Mouse (Mus musculus) neural tube, embryonic 12.5 days (tissue): ENCODE measurements at regions not wholly inside any gene's neighbourhood (a gene's known extent, or its start where the extent isn't known, plus 50 kb on each side); places are given as distances from the start of the nearest gene placed in this dataset.
A peak's percentile ranks its signal among the peaks of the same experiment; 100 is the strongest.

ENCODE experiments used
- ATAC-seq: fragments of 200-750 bp; cut with Nextera tagmentation; 2 replicates; pipeline ENCODE4 v1.8.0; 2017; ENCODE audit warnings: low read depth, mild to moderate bottlenecking, moderate TSS enrichment, moderate library complexity; ENCODE audit not compliant: low FRiP score
- H3K27ac ChIP-seq: fragments of 300-500 bp; sonication (generic); 2 replicates; pipeline ENCODE4 v1.5.1; 2016
- H3K27me3 ChIP-seq: fragments of 300-500 bp; sonication (generic); replicated peaks from 2 replicates; pipeline ENCODE4 v1.6.1; 2016; ENCODE audit warnings: mild to moderate bottlenecking
- H3K36me3 ChIP-seq: fragments of 300-500 bp; sonication (generic); 2 replicates; pipeline ENCODE4 v1.6.1; 2016; ENCODE audit warnings: mild to moderate bottlenecking
- H3K4me1 ChIP-seq: fragments of 300-500 bp; sonication (generic); 2 replicates; pipeline ENCODE4 v1.6.1; 2016
- H3K4me2 ChIP-seq: fragments of 300-500 bp; sonication (generic); replicated peaks from 2 replicates; pipeline ENCODE4 v1.6.1; 2016; ENCODE audit warnings: mild to moderate bottlenecking
- H3K4me3 ChIP-seq: fragments of 300-500 bp; sonication (generic); 2 replicates; pipeline ENCODE4 v1.5.1; 2016
- H3K9ac ChIP-seq: fragments of 300-500 bp; sonication (generic); 2 replicates; pipeline ENCODE4 v1.6.1; 2016; ENCODE audit warnings: mild to moderate bottlenecking
- H3K9me3 ChIP-seq: fragments of 300-500 bp; sonication (generic); 2 replicates; pipeline ENCODE4 v1.6.1; 2016; ENCODE audit warnings: mild to moderate bottlenecking
- WGBS: fragments of 180-500 bp; shearing (Covaris S2); methylation state at CpG from one replicate; pipeline ENCODE4 v1.1.7; 2016; 5-methylcytosine and 5-hydroxymethylcytosine counted together

- H3K4me3 ChIP-seq = no peak overlapping the region
- 79% methylated on average over 4 of the region's 4 CpGs for WGBS
Measured at GRCm38 (mm10) chr17:10098199-10098598, 221.5 kb downstream of the Qk start.

GRCm38 (mm10) chr17:10097691-10098090 lies 222.0 kb downstream of the Qk start:
- Histone ChIP-seq H3K27ac (no peak overlapping the region), H3K36me3 (no peaks in the 10 kb centered on the region), H3K4me1 (no peaks in the 10 kb centered on the region), H3K4me3 (no peak overlapping the region), H3K4me2 (no peak overlapping the region), H3K9me3 (no peaks in the 10 kb centered on the region), H3K9ac (no peak overlapping the region), H3K27me3 (no peaks in the 10 kb centered on the region)
- ATAC-seq = no peak

More at GRCm38 (mm10) chr17:10098199-10098598, 221.5 kb downstream of the Qk start:
- no peaks in the 10 kb centered on the region for H3K4me1 ChIP-seq
- H3K36me3 ChIP-seq = no peaks in the 10 kb centered on the region
- H3K4me2 ChIP-seq = no peak overlapping the region
- no peaks in the 10 kb centered on the region for H3K27me3 ChIP-seq
- no peak overlapping the region for H3K9ac ChIP-seq
- H3K27ac ChIP-seq = no peak overlapping the region
- ATAC-seq = no peak
- no peaks in the 10 kb centered on the region for H3K9me3 ChIP-seq

GRCm38 (mm10) chr17:10095841-10096301 lies 223.8 kb downstream of the Qk start:
- Histone ChIP-seq H3K27ac (no peak overlapping the region), H3K9ac (no peak overlapping the region), H3K4me2 (no peak overlapping the region), H3K27me3 (no peaks in the 10 kb centered on the region), H3K4me1 (no peaks in the 10 kb centered on the region), H3K4me3 (no peak overlapping the region), H3K36me3 (no peaks in the 10 kb centered on the region), H3K9me3 (no peaks in the 10 kb centered on the region)
- no peak for ATAC-seq
- 85% methylated on average over 3 of the region's 3 CpGs for WGBS

- Histone ChIP-seq H3K27me3 (no peaks in the 10 kb centered on the region), H3K9me3 (no peaks in the 10 kb centered on the region), H3K4me3 (no peak overlapping the region), H3K9ac (no peak overlapping the region), H3K27ac (no peak overlapping the region), H3K4me2 (no peak overlapping the region), H3K4me1 (no peaks in the 10 kb centered on the region), H3K36me3 (no peaks in the 10 kb centered on the region)
- 83% methylated on average over 3 of the region's 3 CpGs for WGBS
- ATAC-seq = no peak
Measured at GRCm38 (mm10) chr17:10094108-10094521, 225.5 kb downstream of the Qk start.

- ATAC-seq = no peak
Measured at GRCm38 (mm10) chr17:10093437-10094107, 226.1 kb downstream of the Qk start.

GRCm38 (mm10) chr17:10087192-10087886 lies 232.3 kb downstream of the Qk start:
- Histone ChIP-seq H3K4me3 (no peak overlapping the region), H3K27ac (no peak overlapping the region), H3K4me2 (no peak overlapping the region), H3K9me3 (no peaks in the 10 kb centered on the region), H3K9ac (no peak overlapping the region), H3K4me1 (no peaks in the 10 kb centered on the region; the same call in 1 of the 2 replicates), H3K36me3 (no peaks in the 10 kb centered on the region), H3K27me3 (no peaks in the 10 kb centered on the region)
- no peak for ATAC-seq
- WGBS = 80% methylated on average over 7 of the region's 7 CpGs

More at GRCm38 (mm10) chr17:10093437-10094107, 226.1 kb downstream of the Qk start:
- no peak overlapping the region for H3K4me2 ChIP-seq
- no peak overlapping the region for H3K4me3 ChIP-seq
- 77% methylated on average over 8 of the region's 8 CpGs for WGBS
- H3K36me3 ChIP-seq = no peaks in the 10 kb centered on the region
- H3K4me1 ChIP-seq = no peaks in the 10 kb centered on the region
- H3K9me3 ChIP-seq = no peaks in the 10 kb centered on the region
- H3K27ac ChIP-seq = no peak overlapping the region
- no peak overlapping the region for H3K9ac ChIP-seq
- H3K27me3 ChIP-seq = no peaks in the 10 kb centered on the region

GRCm38 (mm10) chr17:10086558-10086957 lies 233.1 kb downstream of the Qk start:
- Histone ChIP-seq H3K9ac (no peak overlapping the region), H3K36me3 (no peaks in the 10 kb centered on the region), H3K4me1 (no peaks in the 10 kb centered on the region; the same call in 1 of the 2 replicates), H3K4me2 (no peak overlapping the region), H3K27ac (no peak overlapping the region), H3K27me3 (no peaks in the 10 kb centered on the region), H3K4me3 (no peak overlapping the region), H3K9me3 (no peaks in the 10 kb centered on the region)
- ATAC-seq = no peak
- WGBS = 83% methylated on average over 2 of the region's 2 CpGs

- ATAC-seq = no peak
- H3K27ac ChIP-seq = no peak overlapping the region
- WGBS = 86% methylated on average over 2 of the region's 2 CpGs
Measured at GRCm38 (mm10) chr17:10086132-10086531, 233.5 kb downstream of the Qk start.

GRCm38 (mm10) chr17:10081721-10082120 lies 237.9 kb downstream of the Qk start:
- no peak for ATAC-seq
- H3K4me3 ChIP-seq = no peak overlapping the region
- H3K27me3 ChIP-seq = no peaks in the 10 kb centered on the region
- no peak overlapping the region for H3K27ac ChIP-seq
- no peaks in the 10 kb centered on the region for H3K9me3 ChIP-seq
- H3K9ac ChIP-seq = no peak overlapping the region
- H3K36me3 ChIP-seq = no peaks in the 10 kb centered on the region
- 54% methylated on average over 10 of the region's 10 CpGs for WGBS
- no peak overlapping the region for H3K4me2 ChIP-seq
- peaks cover 14% of the 10 kb centered on the region; the same call in 1 of the 2 replicates for H3K4me1 ChIP-seq

More at GRCm38 (mm10) chr17:10086132-10086531, 233.5 kb downstream of the Qk start:
- Histone ChIP-seq H3K9me3 (no peaks in the 10 kb centered on the region), H3K27me3 (no peaks in the 10 kb centered on the region), H3K9ac (no peak overlapping the region), H3K4me2 (no peak overlapping the region), H3K36me3 (no peaks in the 10 kb centered on the region), H3K4me3 (no peak overlapping the region), H3K4me1 (no peaks in the 10 kb centered on the region; the same call in 1 of the 2 replicates)

- ATAC-seq = no peak
- no peak overlapping the region for H3K27ac ChIP-seq
Measured at GRCm38 (mm10) chr17:10079853-10080650, 239.6 kb downstream of the Qk start.

GRCm38 (mm10) chr17:10078536-10079319 lies 240.9 kb downstream of the Qk start:
- no peak overlapping the region for H3K9ac ChIP-seq
- no peaks in the 10 kb centered on the region for H3K27me3 ChIP-seq
- no peaks in the 10 kb centered on the region for H3K36me3 ChIP-seq
- H3K4me2 ChIP-seq = no peak overlapping the region
- 28% methylated on average over 7 of the region's 7 CpGs for WGBS
- ATAC-seq = 0 out of 2 replicates have a peak, but pooled peaks have one; percentile 9
- no peak overlapping the region for H3K27ac ChIP-seq
- H3K9me3 ChIP-seq = no peaks in the 10 kb centered on the region
- H3K4me1 ChIP-seq = peaks cover 14% of the 10 kb centered on the region; the same call in 1 of the 2 replicates
- H3K4me3 ChIP-seq = no peak overlapping the region

More at GRCm38 (mm10) chr17:10079853-10080650, 239.6 kb downstream of the Qk start:
- H3K4me3 ChIP-seq = no peak overlapping the region
- no peak overlapping the region for H3K9ac ChIP-seq
- no peaks in the 10 kb centered on the region for H3K9me3 ChIP-seq
- no peaks in the 10 kb centered on the region for H3K36me3 ChIP-seq
- 76% methylated on average over 15 of the region's 15 CpGs for WGBS
- no peak overlapping the region for H3K4me2 ChIP-seq
- H3K4me1 ChIP-seq = peaks cover 14% of the 10 kb centered on the region; the same call in 1 of the 2 replicates
- no peaks in the 10 kb centered on the region for H3K27me3 ChIP-seq
